Mouse (Mus musculus) stomach, embryonic 15.5 days (tissue): ENCODE data around the gene Irgq. TPM values are rescaled to one million over a fixed set of nuclear protein-coding genes. Genes with fewer than 3 reads are reported as not detected.
"Not testable (repeated sequence)": the region's sequence is repeated elsewhere in the genome, so short reads cannot be mapped to it uniquely, and the experiment has no call there.

Source experiments
- ATAC-seq: fragments of 200-750 bp; cut with Nextera tagmentation; 2 replicates; pipeline ENCODE4 v1.8.0; 2017; ENCODE audit warnings: low read depth, moderate number of reproducible peaks, moderate TSS enrichment; ENCODE audit not compliant: insufficient read depth, low FRiP score
- H3K27ac ChIP-seq: fragments of 300-500 bp; sonication (generic); 2 replicates; pipeline ENCODE4 v1.5.1; 2015; ENCODE audit warnings: mild to moderate bottlenecking, inconsistent platforms
- H3K27me3 ChIP-seq: fragments of 300-500 bp; sonication (generic); replicated peaks from 2 replicates; pipeline ENCODE4 v1.6.1; 2015; ENCODE audit warnings: inconsistent platforms
- H3K36me3 ChIP-seq: fragments of 300-500 bp; sonication (generic); 2 replicates; pipeline ENCODE4 v1.6.1; 2015; ENCODE audit warnings: inconsistent platforms
- H3K4me1 ChIP-seq: fragments of 300-500 bp; sonication (generic); 2 replicates; pipeline ENCODE4 v1.6.1; 2015; ENCODE audit warnings: inconsistent platforms
- H3K4me2 ChIP-seq: fragments of 300-500 bp; sonication (generic); 2 replicates; pipeline ENCODE4 v1.6.1; 2015; ENCODE audit warnings: mild to moderate bottlenecking, inconsistent platforms
- H3K4me3 ChIP-seq: fragments of 300-500 bp; sonication (generic); replicated peaks from 2 replicates; pipeline ENCODE4 v1.5.1; 2015; ENCODE audit warnings: inconsistent platforms
- H3K9ac ChIP-seq: fragments of 300-500 bp; sonication (generic); 2 replicates; pipeline ENCODE4 v1.6.1; 2015; ENCODE audit warnings: inconsistent platforms
- H3K9me3 ChIP-seq: fragments of 300-500 bp; sonication (generic); 2 replicates; pipeline ENCODE4 v1.6.1; 2016; ENCODE audit warnings: inconsistent platforms
- WGBS: fragments of 180-500 bp; shearing (Covaris S2); methylation state at CpG from one replicate; pipeline ENCODE4 v1.1.7; 2015; 5-methylcytosine and 5-hydroxymethylcytosine counted together
- polyA plus RNA-seq: library from polyadenylated mRNA; unstranded; fragments of >200 nt; fragmentation: Nextera tagmentation; extraction: Ambion mirVana; gene quantifications from 2 replicates; pipeline ENCODE4 v1.2.1, GENCODE M21; 2015

Gene Irgq
- polyA plus RNA-seq, 1 experiment from 2014 or later = 7.6 TPM

- WGBS = 34% methylated on average over 7 of the region's 7 CpGs
- H3K9ac ChIP-seq = no peak overlapping the region
- H3K4me1 ChIP-seq = peaks cover 24% of the 10 kb centered on the region
- H3K27me3 ChIP-seq = peaks cover 19% of the 10 kb centered on the region
- H3K36me3 ChIP-seq = no peaks in the 10 kb centered on the region
- no peak overlapping the region for H3K4me3 ChIP-seq
- H3K4me2 ChIP-seq = no peak overlapping the region
- H3K9me3 ChIP-seq = no peaks in the 10 kb centered on the region
- no peak overlapping the region for H3K27ac ChIP-seq
- ATAC-seq = no peak
These were observed 29.6 kb upstream of the Irgq start for GRCm38 (mm10) chr7:24500929-24501328.

- 51% methylated on average over 21 of the region's 21 CpGs for WGBS
- Histone ChIP-seq H3K9ac (no peak overlapping the region), H3K27ac (no peak overlapping the region), H3K4me1 (peaks cover 26% of the 10 kb centered on the region), H3K27me3 (peaks cover 19% of the 10 kb centered on the region), H3K4me2 (no peak overlapping the region), H3K9me3 (no peaks in the 10 kb centered on the region), H3K4me3 (no peak overlapping the region), H3K36me3 (no peaks in the 10 kb centered on the region)
- ATAC-seq = no peak
These were observed 29.0 kb upstream of the Irgq start for GRCm38 (mm10) chr7:24501492-24501891.

GRCm38 (mm10) chr7:24504004-24504403, 26.5 kb upstream of the Irgq start:
- Histone ChIP-seq H3K9me3 (no peaks in the 10 kb centered on the region), H3K9ac (no peak overlapping the region), H3K36me3 (no peaks in the 10 kb centered on the region), H3K27me3 (peaks cover 18% of the 10 kb centered on the region), H3K4me2 (peak overlapping the region; percentile 30), H3K27ac (no peak overlapping the region), H3K4me1 (peaks cover 29% of the 10 kb centered on the region), H3K4me3 (no peak overlapping the region)
- no peak for ATAC-seq
- WGBS = 29% methylated on average over 10 of the region's 10 CpGs

- H3K9ac ChIP-seq = no peak overlapping the region
- 20% methylated on average over 4 of the region's 4 CpGs for WGBS
- no peak overlapping the region for H3K27ac ChIP-seq
- no peak for ATAC-seq
- no peak overlapping the region for H3K4me3 ChIP-seq
- H3K9me3 ChIP-seq = no peaks in the 10 kb centered on the region
- no peaks in the 10 kb centered on the region for H3K36me3 ChIP-seq
- peaks cover 10% of the 10 kb centered on the region for H3K27me3 ChIP-seq
- peaks cover 26% of the 10 kb centered on the region for H3K4me1 ChIP-seq
- no peak overlapping the region for H3K4me2 ChIP-seq
These were observed 25.6 kb upstream of the Irgq start for GRCm38 (mm10) chr7:24504868-24505267.

GRCm38 (mm10) chr7:24505447-24506064, 24.9 kb upstream of the Irgq start:
- WGBS = 38% methylated on average over 15 of the region's 15 CpGs
- Histone ChIP-seq H3K4me1 (peaks cover 19% of the 10 kb centered on the region), H3K9ac (no peak overlapping the region), H3K36me3 (no peaks in the 10 kb centered on the region), H3K4me3 (no peak overlapping the region), H3K27ac (no peak overlapping the region), H3K4me2 (peak overlapping the region; percentile 88), H3K9me3 (no peaks in the 10 kb centered on the region), H3K27me3 (peaks cover 3% of the 10 kb centered on the region)
- no peak for ATAC-seq

- Histone ChIP-seq H3K27ac (peak overlapping the region; percentile 98), H3K9ac (no peak overlapping the region), H3K4me1 (peaks cover 19% of the 10 kb centered on the region), H3K9me3 (no peaks in the 10 kb centered on the region), H3K36me3 (no peaks in the 10 kb centered on the region), H3K4me3 (peak overlapping the region; percentile 66), H3K4me2 (peak overlapping the region; percentile 88), H3K27me3 (no peaks in the 10 kb centered on the region; the same call in 1 of the 2 replicates)
- ATAC-seq = no peak
- 16% methylated on average over 3 of the region's 3 CpGs for WGBS
These were observed 24.4 kb upstream of the Irgq start for GRCm38 (mm10) chr7:24506065-24506459.

- H3K4me3 ChIP-seq = peak overlapping the region; percentile 66
- H3K9me3 ChIP-seq = no peaks in the 10 kb centered on the region
- ATAC-seq = no peak
- peak overlapping the region; percentile 98 for H3K27ac ChIP-seq
- H3K4me2 ChIP-seq = peak overlapping the region; percentile 88
- no peaks in the 10 kb centered on the region for H3K36me3 ChIP-seq
- WGBS = 2% methylated on average over 12 of the region's 12 CpGs
- no peaks in the 10 kb centered on the region for H3K27me3 ChIP-seq
- peaks cover 19% of the 10 kb centered on the region for H3K4me1 ChIP-seq
- H3K9ac ChIP-seq = peak overlapping the region; percentile 89; the same call in 1 of the 2 replicates
These were observed 24.0 kb upstream of the Irgq start for GRCm38 (mm10) chr7:24506476-24506837.

- H3K4me2 ChIP-seq = peak within 1 kb of the TSS; percentile 88
- peak within 1 kb of the TSS; percentile 89 for H3K9ac ChIP-seq
- peak; percentile 85 for ATAC-seq
- WGBS = under 1% methylated on average over 81 of the region's 84 CpGs
- peaks cover 19% of the 10 kb centered on the region for H3K4me1 ChIP-seq
- peak within 1 kb of the TSS; percentile 66 for H3K4me3 ChIP-seq
- H3K27ac ChIP-seq = peak within 1 kb of the TSS; percentile 98
- H3K36me3 ChIP-seq = no peaks in the 10 kb centered on the region
- no peaks in the 10 kb centered on the region for H3K27me3 ChIP-seq
- H3K9me3 ChIP-seq = no peaks in the 10 kb centered on the region
These were observed 23.4 kb upstream of the Irgq start, which contains the start of gene Zfp428 for GRCm38 (mm10) chr7:24506838-24507725. Gene Zfp428 (plus strand): TSS chr7:24507006.

GRCm38 (mm10) chr7:24507726-24508114, 22.8 kb upstream of the Irgq start:
- peak overlapping the region; percentile 98 for H3K27ac ChIP-seq
- under 1% methylated on average over 20 of the region's 20 CpGs for WGBS
- no peaks in the 10 kb centered on the region for H3K9me3 ChIP-seq
- peak overlapping the region; percentile 66 for H3K4me3 ChIP-seq
- peak overlapping the region; percentile 89 for H3K9ac ChIP-seq
- peaks cover 19% of the 10 kb centered on the region for H3K4me1 ChIP-seq
- no peaks in the 10 kb centered on the region for H3K27me3 ChIP-seq
- no peak for ATAC-seq
- no peaks in the 10 kb centered on the region for H3K36me3 ChIP-seq
- peak overlapping the region; percentile 88 for H3K4me2 ChIP-seq

- Histone ChIP-seq H3K4me3 (no peak within 1 kb of the TSS), H3K4me1 (0 out of 2 replicates have a peak, but pooled peaks cover 2% of the 10 kb centered on the region), H3K9ac (no peak within 1 kb of the TSS), H3K36me3 (peaks cover 3% of the 10 kb centered on the region; the same call in 1 of the 2 replicates), H3K27me3 (no peaks in the 10 kb centered on the region), H3K4me2 (no peak within 1 kb of the TSS), H3K9me3 (no peaks in the 10 kb centered on the region), H3K27ac (no peak within 1 kb of the TSS)
- no peak for ATAC-seq
- 93% methylated on average over 7 of the region's 7 CpGs for WGBS
These were observed 18.1 kb upstream of the Irgq start, which contains the start of gene AC161166.1 for GRCm38 (mm10) chr7:24512355-24512754. Gene AC161166.1 (minus strand): TSS chr7:24512455.

- not testable (repeated sequence) for ATAC-seq, H3K9ac ChIP-seq
- 74% methylated on average over 8 of the region's 8 CpGs for WGBS
These were observed 14.2 kb upstream of the Irgq start for GRCm38 (mm10) chr7:24516319-24516718.

GRCm38 (mm10) chr7:24517077-24517476, 13.4 kb upstream of the Irgq start:
- Histone ChIP-seq H3K9me3 (no peaks in the 10 kb centered on the region), H3K4me2 (no peak overlapping the region), H3K4me3 (no peak overlapping the region), H3K9ac (no peak overlapping the region), H3K27ac (no peak overlapping the region), H3K36me3 (peaks cover 3% of the 10 kb centered on the region; the same call in 1 of the 2 replicates), H3K4me1 (no peaks in the 10 kb centered on the region), H3K27me3 (no peaks in the 10 kb centered on the region)
- no peak for ATAC-seq
- 43% methylated on average over 5 of the region's 5 CpGs for WGBS

More at GRCm38 (mm10) chr7:24516319-24516718, 14.2 kb upstream of the Irgq start:
- not testable (repeated sequence) for H3K4me3 ChIP-seq, H3K4me2 ChIP-seq, H3K9me3 ChIP-seq, H3K4me1 ChIP-seq, H3K36me3 ChIP-seq, H3K27me3 ChIP-seq, H3K27ac ChIP-seq
